Mouse (Mus musculus) liver, postnatal 0 days (tissue): ENCODE data around the gene Uba1y.

ENCODE experiments used
- CTCF ChIP-seq: sonication (generic); IDR thresholded peaks from 2 replicates; pipeline ENCODE4 v1.5.1; 2016; ENCODE audit warnings: antibody characterized with exemption, low read depth
- EP300 ChIP-seq: IDR thresholded peaks from 2 replicates; pipeline ENCODE4 v1.6.1; 2016; ENCODE audit warnings: antibody characterized with exemption, low read depth, mild to moderate bottlenecking

GRCm38 (mm10) chrY:818396-818795 is at the start of gene Uba1y:
- no peak for TF ChIP-seq CTCF
- no peak for TF ChIP-seq EP300
